Mouse (Mus musculus): Measurements from ENCODE around the gene Samd4. TPM values are rescaled to one million over a fixed set of nuclear protein-coding genes. Genes with fewer than 3 reads are reported as not detected.

The Samd4 gene
- total and polyA plus RNA-seq, 2 experiments = 1.6 TPM

GRCm38 (mm10) chr14:46970673-46971072, 88.0 kb downstream of the Samd4 start:
- H3K9ac ChIP-seq (ENCODE audit: low read depth, low read length) = no peak overlapping the region
- no peaks in the 10 kb centered on the region for H3K79me2 ChIP-seq (ENCODE audit: control insufficient read depth, insufficient read depth, low read length)
- no peaks in the 10 kb centered on the region for H3K4me1 ChIP-seq (ENCODE audit: control insufficient read depth, insufficient read depth, low read length)
- 61% methylated on average over 3 of the region's 3 CpGs for WGBS
- H3K27ac ChIP-seq (replicated peaks; ENCODE audit: insufficient read depth, low read depth, low read length) = no peak overlapping the region
- no peaks in the 10 kb centered on the region for H3K27me3 ChIP-seq (ENCODE audit: control insufficient read depth, insufficient read depth, low read length)
- TF ChIP-seq POLR2A (IDR thresholded peaks at IDR 0.05; ENCODE audit: extremely low read depth, insufficient read depth, low read length) (no peak), CTCF (IDR thresholded peaks at IDR 0.05; ENCODE audit: low read depth, low read length) (no peak)
- no peaks in the 10 kb centered on the region for H3K36me3 ChIP-seq (ENCODE audit: control insufficient read depth, insufficient read depth, low read length)
- no peak for DNase-seq (ENCODE audit: extremely low read depth, low read depth, low spot score)
- H3K4me3 ChIP-seq (ENCODE audit: insufficient read depth, low read depth, low read length) = no peak overlapping the region

DNA sequence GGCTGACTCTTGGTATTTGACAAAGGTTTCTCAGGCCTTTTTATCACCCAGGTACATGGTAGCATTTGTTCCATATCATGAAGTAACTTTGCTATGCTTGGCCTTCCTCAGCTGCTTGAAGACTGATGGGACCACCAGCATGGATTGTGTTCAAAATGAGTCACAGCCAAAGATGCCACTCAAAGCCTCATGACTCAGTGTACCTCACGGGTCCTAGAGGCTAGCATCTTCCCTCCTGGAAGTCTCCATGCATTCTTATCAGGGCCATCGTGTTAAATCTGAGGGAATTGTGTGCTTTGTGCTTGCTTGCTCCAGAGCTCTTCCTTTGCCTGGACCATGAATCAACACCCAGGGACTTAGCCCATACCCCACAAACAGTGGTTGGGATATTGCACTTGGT, 89.1 kb downstream of the Samd4 start:
- Histone ChIP-seq H3K4me1 (ENCODE audit: control insufficient read depth, insufficient read depth, low read length) (no peaks in the 10 kb centered on the region), H3K27ac (replicated peaks; ENCODE audit: insufficient read depth, low read depth, low read length) (no peak overlapping the region), H3K27me3 (ENCODE audit: control insufficient read depth, insufficient read depth, low read length) (no peaks in the 10 kb centered on the region), H3K9ac (ENCODE audit: low read depth, low read length) (no peak overlapping the region), H3K79me2 (ENCODE audit: control insufficient read depth, insufficient read depth, low read length) (no peaks in the 10 kb centered on the region), H3K4me3 (ENCODE audit: insufficient read depth, low read depth, low read length) (no peak overlapping the region), H3K36me3 (ENCODE audit: control insufficient read depth, insufficient read depth, low read length) (no peaks in the 10 kb centered on the region)
- TF ChIP-seq POLR2A (IDR thresholded peaks at IDR 0.05; ENCODE audit: extremely low read depth, insufficient read depth, low read length) = no peak
- no peak for TF ChIP-seq CTCF (IDR thresholded peaks at IDR 0.05; ENCODE audit: low read depth, low read length)
- DNase-seq (ENCODE audit: extremely low read depth, low read depth, low spot score) = no peak
- WGBS = 93% methylated on average over 2 of the region's 2 CpGs

DNA sequence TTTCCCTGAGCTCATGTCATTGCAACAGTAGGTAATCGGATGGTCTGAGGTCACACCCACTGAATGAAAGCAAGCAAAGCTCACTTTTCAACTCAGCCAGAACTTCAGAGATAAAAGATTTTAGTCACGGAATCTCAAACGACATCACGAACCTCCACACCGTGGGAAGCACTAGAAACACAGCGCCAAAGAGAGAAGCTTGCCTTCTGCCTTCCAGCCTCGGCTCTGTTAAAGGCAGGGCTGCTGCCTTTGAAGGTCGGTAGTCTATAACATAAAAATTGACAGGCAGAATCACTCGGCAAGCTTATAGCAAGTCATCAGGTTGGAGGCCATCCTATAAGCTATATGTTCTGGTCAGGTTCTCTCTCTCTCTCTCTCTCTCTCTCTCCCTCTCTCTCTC, 92.2 kb downstream of the Samd4 start:
- Histone ChIP-seq H3K4me3 (ENCODE audit: insufficient read depth, low read depth, low read length) (no peak overlapping the region), H3K27me3 (ENCODE audit: control insufficient read depth, insufficient read depth, low read length) (no peaks in the 10 kb centered on the region), H3K9ac (ENCODE audit: low read depth, low read length) (no peak overlapping the region), H3K4me1 (ENCODE audit: control insufficient read depth, insufficient read depth, low read length) (no peaks in the 10 kb centered on the region), H3K27ac (replicated peaks; ENCODE audit: insufficient read depth, low read depth, low read length) (no peak overlapping the region), H3K79me2 (ENCODE audit: control insufficient read depth, insufficient read depth, low read length) (no peaks in the 10 kb centered on the region), H3K36me3 (ENCODE audit: control insufficient read depth, insufficient read depth, low read length) (no peaks in the 10 kb centered on the region)
- TF ChIP-seq CTCF (IDR thresholded peaks at IDR 0.05; ENCODE audit: low read depth, low read length) = no peak
- TF ChIP-seq POLR2A (IDR thresholded peaks at IDR 0.05; ENCODE audit: extremely low read depth, insufficient read depth, low read length) = no peak
- no peak for DNase-seq (ENCODE audit: extremely low read depth, low read depth, low spot score)
- WGBS = 77% methylated on average over 9 of the region's 9 CpGs

DNA sequence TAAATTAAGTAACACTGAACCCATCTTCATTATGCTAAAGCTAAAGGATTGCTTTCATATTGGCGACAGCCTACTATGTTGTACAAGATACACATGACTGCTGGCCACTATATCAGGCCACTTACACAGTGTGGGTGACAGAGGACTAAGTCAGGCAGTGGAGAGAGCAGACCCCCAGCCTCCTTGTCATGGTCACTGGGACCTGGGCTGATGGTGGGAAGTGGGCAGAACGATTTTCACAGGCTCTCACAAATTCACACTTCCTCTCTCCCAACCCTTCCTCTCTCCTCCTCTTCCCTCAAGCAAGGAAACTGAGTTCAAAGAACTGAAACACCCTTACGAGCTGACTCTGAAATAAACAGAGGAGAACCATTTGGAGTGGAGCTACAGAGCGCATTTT, 93.3 kb downstream of the Samd4 start:
- Histone ChIP-seq H3K9ac (ENCODE audit: low read depth, low read length) (no peak overlapping the region), H3K27ac (replicated peaks; ENCODE audit: insufficient read depth, low read depth, low read length) (no peak overlapping the region), H3K36me3 (ENCODE audit: control insufficient read depth, insufficient read depth, low read length) (no peaks in the 10 kb centered on the region), H3K27me3 (ENCODE audit: control insufficient read depth, insufficient read depth, low read length) (no peaks in the 10 kb centered on the region), H3K79me2 (ENCODE audit: control insufficient read depth, insufficient read depth, low read length) (no peaks in the 10 kb centered on the region), H3K4me3 (ENCODE audit: insufficient read depth, low read depth, low read length) (no peak overlapping the region), H3K4me1 (ENCODE audit: control insufficient read depth, insufficient read depth, low read length) (peaks cover 2% of the 10 kb centered on the region; the same call in 1 of the 2 replicates)
- 80% methylated on average over 4 of the region's 4 CpGs for WGBS
- no peak for DNase-seq (ENCODE audit: extremely low read depth, low read depth, low spot score)
- TF ChIP-seq CTCF (IDR thresholded peaks at IDR 0.05; ENCODE audit: low read depth, low read length) (no peak), POLR2A (IDR thresholded peaks at IDR 0.05; ENCODE audit: extremely low read depth, insufficient read depth, low read length) (no peak)

DNA sequence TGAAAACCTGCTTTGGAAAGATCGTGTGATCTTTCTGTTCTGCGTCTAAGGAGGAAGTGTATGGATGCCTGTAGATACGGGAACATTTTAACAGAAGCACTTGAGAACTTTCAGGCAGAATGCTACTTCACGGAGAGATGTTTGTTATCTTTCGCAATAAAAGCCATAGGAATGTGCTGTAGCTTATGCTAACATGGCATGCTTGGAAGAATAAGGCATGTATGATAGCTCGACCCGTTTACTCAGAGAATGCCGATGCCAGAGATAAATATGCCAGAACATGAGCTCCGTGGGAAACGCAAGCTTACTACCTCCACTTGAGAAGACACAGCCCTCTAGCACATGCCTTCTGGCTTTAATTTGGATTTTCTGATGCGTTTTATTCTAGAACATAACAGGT, 94.1 kb downstream of the Samd4 start:
- WGBS = 79% methylated on average over 11 of the region's 11 CpGs
- no peaks in the 10 kb centered on the region for H3K79me2 ChIP-seq (ENCODE audit: control insufficient read depth, insufficient read depth, low read length)
- no peak overlapping the region for H3K9ac ChIP-seq (ENCODE audit: low read depth, low read length)
- peaks cover 5% of the 10 kb centered on the region; the same call in 1 of the 2 replicates for H3K4me1 ChIP-seq (ENCODE audit: control insufficient read depth, insufficient read depth, low read length)
- TF ChIP-seq POLR2A (IDR thresholded peaks at IDR 0.05; ENCODE audit: extremely low read depth, insufficient read depth, low read length) (no peak), CTCF (IDR thresholded peaks at IDR 0.05; ENCODE audit: low read depth, low read length) (no peak)
- H3K27me3 ChIP-seq (ENCODE audit: control insufficient read depth, insufficient read depth, low read length) = no peaks in the 10 kb centered on the region
- H3K36me3 ChIP-seq (ENCODE audit: control insufficient read depth, insufficient read depth, low read length) = no peaks in the 10 kb centered on the region
- no peak for DNase-seq (ENCODE audit: extremely low read depth, low read depth, low spot score)
- H3K4me3 ChIP-seq (ENCODE audit: insufficient read depth, low read depth, low read length) = no peak overlapping the region
- no peak overlapping the region for H3K27ac ChIP-seq (replicated peaks; ENCODE audit: insufficient read depth, low read depth, low read length)

DNA sequence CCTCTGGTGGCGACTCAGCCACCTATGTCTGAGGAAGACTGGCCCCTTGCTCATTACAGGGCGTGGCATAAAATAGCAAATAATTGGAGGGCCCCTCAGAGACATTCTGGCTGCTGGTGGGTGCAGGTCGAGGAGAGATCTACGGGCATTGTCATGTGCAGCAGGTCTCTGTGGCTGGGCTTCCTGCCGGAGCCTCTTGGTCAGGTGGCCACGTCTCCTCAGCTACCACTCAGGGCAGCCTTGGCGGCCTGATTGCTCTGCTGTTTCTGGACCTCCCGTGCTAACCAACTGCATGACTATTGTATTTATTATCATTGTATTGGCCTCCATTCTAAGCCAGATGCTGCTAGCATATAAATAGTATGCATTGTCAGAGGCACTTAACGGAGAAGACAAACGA, 95.0 kb downstream of the Samd4 start:
- TF ChIP-seq CTCF (IDR thresholded peaks at IDR 0.05; ENCODE audit: low read depth, low read length) (no peak), POLR2A (IDR thresholded peaks at IDR 0.05; ENCODE audit: extremely low read depth, insufficient read depth, low read length) (no peak)
- H3K27ac ChIP-seq (replicated peaks; ENCODE audit: insufficient read depth, low read depth, low read length) = no peak overlapping the region
- no peak overlapping the region for H3K4me3 ChIP-seq (ENCODE audit: insufficient read depth, low read depth, low read length)
- H3K79me2 ChIP-seq (ENCODE audit: control insufficient read depth, insufficient read depth, low read length) = no peaks in the 10 kb centered on the region
- no peaks in the 10 kb centered on the region for H3K27me3 ChIP-seq (ENCODE audit: control insufficient read depth, insufficient read depth, low read length)
- H3K9ac ChIP-seq (ENCODE audit: low read depth, low read length) = no peak overlapping the region
- DNase-seq (ENCODE audit: extremely low read depth, low read depth, low spot score) = no peak
- H3K4me1 ChIP-seq (ENCODE audit: control insufficient read depth, insufficient read depth, low read length) = peaks cover 5% of the 10 kb centered on the region; the same call in 1 of the 2 replicates
- H3K36me3 ChIP-seq (ENCODE audit: control insufficient read depth, insufficient read depth, low read length) = no peaks in the 10 kb centered on the region
- WGBS = 82% methylated on average over 10 of the region's 10 CpGs
